Mouse (Mus musculus) forebrain, embryonic 16.5 days (tissue): ENCODE measurements around the gene Tmem245. TPM values are rescaled to one million over a fixed set of nuclear protein-coding genes. Genes with fewer than 3 reads are reported as not detected.
A peak's percentile ranks its signal among the peaks of the same experiment; 100 is the strongest.

Experiments
- ATAC-seq: fragments of 200-750 bp; cut with Nextera tagmentation; 2 replicates; pipeline ENCODE4 v1.8.0; 2017; ENCODE audit warnings: mild to moderate bottlenecking, moderate library complexity
- H3K27ac ChIP-seq: fragments of 300-500 bp; sonication (generic); 2 replicates; pipeline ENCODE4 v1.5.1; 2014; ENCODE audit warnings: low read length, control low read depth
- H3K27me3 ChIP-seq: fragments of 300-500 bp; sonication (generic); replicated peaks from 2 replicates; pipeline ENCODE4 v1.6.1; 2014; ENCODE audit warnings: low read length; ENCODE audit not compliant: control insufficient read depth, insufficient read depth
- H3K36me3 ChIP-seq: fragments of 300-500 bp; sonication (generic); 2 replicates; pipeline ENCODE4 v1.6.1; 2014; ENCODE audit not compliant: control insufficient read depth, insufficient read depth
- H3K4me1 ChIP-seq: fragments of 300-500 bp; sonication (generic); replicated peaks from 2 replicates; pipeline ENCODE4 v1.6.1; 2014; ENCODE audit warnings: low read length; ENCODE audit not compliant: control insufficient read depth, insufficient read depth
- H3K4me2 ChIP-seq: fragments of 300-500 bp; sonication (generic); 2 replicates; pipeline ENCODE4 v1.6.1; 2014; ENCODE audit warnings: mild to moderate bottlenecking, low read length, control low read depth
- H3K4me3 ChIP-seq: fragments of 300-500 bp; sonication (generic); replicated peaks from 2 replicates; pipeline ENCODE4 v1.5.1; 2014; ENCODE audit warnings: mild to moderate bottlenecking, low read length, control low read depth
- H3K9ac ChIP-seq: fragments of 300-500 bp; sonication (generic); replicated peaks from 2 replicates; pipeline ENCODE4 v1.6.1; 2014; ENCODE audit warnings: low read depth, low read length, control low read depth
- H3K9me3 ChIP-seq: fragments of 300-500 bp; sonication (generic); 2 replicates; pipeline ENCODE4 v1.6.1; 2016; ENCODE audit warnings: low read length; ENCODE audit not compliant: control insufficient read depth
- WGBS: fragments of 180-500 bp; shearing (Covaris S2); extraction: QIAGEN DNeasy Blood & Tissue Kit; methylation state at CpG from one replicate; pipeline ENCODE4 v1.1.7; 2014; 5-methylcytosine and 5-hydroxymethylcytosine counted together
- polyA plus RNA-seq: library from polyadenylated mRNA; unstranded; fragments of >200 nt; fragmentation: Nextera tagmentation; extraction: Ambion mirVana; gene quantifications from 2 replicates; pipeline ENCODE4 v1.2.1, GENCODE M21; 2015

Tmem245 gene
- polyA plus RNA-seq: 8.3 and 8.7 TPM in 2 replicates

DNA sequence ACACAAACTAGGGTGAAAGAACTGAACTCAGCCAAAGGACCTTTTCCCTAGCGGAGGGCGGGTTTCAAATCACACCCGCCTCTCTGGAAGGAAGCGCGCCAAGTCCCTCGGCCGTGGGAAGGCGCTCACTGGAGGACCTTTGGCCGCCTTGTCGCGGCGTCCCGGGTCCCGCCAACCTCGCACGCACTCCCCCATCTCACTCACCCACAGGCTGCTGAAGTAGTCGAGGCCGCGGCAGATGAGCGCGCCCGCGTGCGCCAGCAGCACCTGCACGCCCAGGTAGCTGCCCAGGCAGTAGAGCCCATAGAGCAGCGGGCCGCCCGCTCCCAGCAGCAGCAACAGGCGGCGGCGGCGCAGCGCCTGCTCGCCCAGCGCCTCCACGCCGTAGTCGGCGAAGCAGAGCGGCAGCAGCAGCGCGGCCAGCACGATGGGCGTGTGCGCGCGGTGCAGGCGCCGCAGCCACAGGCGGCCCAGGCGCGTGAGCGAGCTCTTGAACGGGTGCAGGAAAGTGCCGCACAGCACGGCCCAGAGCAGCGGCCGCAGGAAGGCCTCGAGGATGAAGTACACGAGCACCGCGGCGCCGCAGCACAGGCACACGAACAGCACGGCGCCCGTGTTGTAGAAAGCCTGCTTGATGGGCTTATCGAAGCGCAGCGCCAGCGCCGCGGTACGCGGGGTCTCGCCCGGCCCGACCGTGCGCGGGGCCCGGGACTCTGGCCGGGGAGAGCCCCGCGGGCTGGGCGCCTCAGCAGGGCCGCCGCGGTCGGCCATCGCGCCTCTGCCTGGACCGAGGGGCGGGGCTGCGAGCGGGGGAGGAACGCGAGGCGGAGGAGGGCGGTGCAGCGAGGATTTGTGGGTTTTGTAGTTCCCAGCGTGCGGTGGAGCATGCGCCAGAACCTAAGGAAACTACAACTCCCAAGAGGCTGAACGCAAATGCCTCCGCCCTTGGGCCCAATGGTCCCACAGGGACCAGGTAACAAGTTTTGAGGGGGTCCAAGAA, at the start of gene Tmem245:
Gene Tmem245, minus strand, starts transcription at position 797 of the 1,000 bp plus-strand sequence.
- no peaks in the 10 kb centered on the region for H3K36me3 ChIP-seq
- under 1% methylated on average over 106 of the region's 107 CpGs for WGBS
- no peaks in the 10 kb centered on the region for H3K27me3 ChIP-seq
- peak within 1 kb of the TSS; percentile 75 for H3K4me3 ChIP-seq
- H3K27ac ChIP-seq: peak within 1 kb of the TSS; percentile 82
- H3K4me1 ChIP-seq: peaks cover 16% of the 10 kb centered on the region
- peak within 1 kb of the TSS; percentile 71 for H3K9ac ChIP-seq
- peak within 1 kb of the TSS; percentile 92 for H3K4me2 ChIP-seq
- H3K9me3 ChIP-seq: no peaks in the 10 kb centered on the region
- peak; percentile 98 for ATAC-seq

DNA sequence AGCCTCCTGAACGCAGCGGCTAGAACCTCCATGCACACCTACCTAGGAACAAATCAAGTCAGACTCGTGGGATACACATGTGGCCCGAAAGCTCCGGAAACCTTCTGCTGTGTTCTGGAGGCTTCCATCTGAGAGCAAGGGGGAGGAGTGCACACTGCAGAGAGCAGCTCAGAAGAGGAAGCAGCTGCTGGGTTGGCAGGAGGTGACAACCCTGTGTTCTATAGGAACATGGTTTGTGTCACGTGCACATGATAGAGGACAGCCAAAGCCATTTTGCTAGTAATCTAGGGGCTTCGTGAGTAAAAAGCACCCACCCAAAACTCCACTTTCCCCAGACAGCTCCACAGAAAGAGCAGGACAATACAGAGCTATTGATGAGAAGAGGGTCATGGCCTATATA, 46.1 kb upstream of the Tmem245 start:
- no peak overlapping the region for H3K9ac ChIP-seq
- no peak overlapping the region for H3K27ac ChIP-seq
- H3K36me3 ChIP-seq: no peaks in the 10 kb centered on the region
- no peak overlapping the region for H3K4me2 ChIP-seq
- H3K27me3 ChIP-seq: no peaks in the 10 kb centered on the region
- WGBS: 87% methylated on average over 7 of the region's 7 CpGs
- H3K4me1 ChIP-seq: peaks cover 12% of the 10 kb centered on the region
- H3K9me3 ChIP-seq: no peaks in the 10 kb centered on the region
- H3K4me3 ChIP-seq: no peak overlapping the region
- no peak for ATAC-seq

DNA sequence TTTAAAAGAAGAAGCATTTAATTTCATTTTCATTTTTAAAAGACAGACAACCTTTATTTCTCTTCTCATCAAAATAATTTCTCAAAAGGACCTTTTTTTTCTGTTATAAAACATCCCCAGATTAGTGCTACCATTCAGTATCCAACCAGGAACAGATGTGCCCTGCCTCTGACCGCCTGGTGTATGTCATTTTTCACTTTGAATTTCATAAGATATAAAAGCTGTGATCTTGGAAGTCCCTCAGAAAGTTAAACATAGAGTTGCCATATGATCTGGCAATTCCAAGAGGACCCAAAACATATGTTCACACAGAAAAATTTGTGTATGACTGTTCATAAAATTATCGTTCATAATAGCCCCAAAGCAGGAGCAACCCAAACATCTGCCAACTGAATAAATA, 44.7 kb upstream of the Tmem245 start:
- H3K4me2 ChIP-seq: no peak overlapping the region
- no peak for ATAC-seq
- H3K9ac ChIP-seq: no peak overlapping the region
- H3K4me1 ChIP-seq: peaks cover 12% of the 10 kb centered on the region
- H3K27me3 ChIP-seq: no peaks in the 10 kb centered on the region
- no peak overlapping the region for H3K27ac ChIP-seq
- 67% methylated on average over 2 of the region's 2 CpGs for WGBS
- H3K9me3 ChIP-seq: no peaks in the 10 kb centered on the region
- H3K36me3 ChIP-seq: no peaks in the 10 kb centered on the region
- H3K4me3 ChIP-seq: no peak overlapping the region

DNA sequence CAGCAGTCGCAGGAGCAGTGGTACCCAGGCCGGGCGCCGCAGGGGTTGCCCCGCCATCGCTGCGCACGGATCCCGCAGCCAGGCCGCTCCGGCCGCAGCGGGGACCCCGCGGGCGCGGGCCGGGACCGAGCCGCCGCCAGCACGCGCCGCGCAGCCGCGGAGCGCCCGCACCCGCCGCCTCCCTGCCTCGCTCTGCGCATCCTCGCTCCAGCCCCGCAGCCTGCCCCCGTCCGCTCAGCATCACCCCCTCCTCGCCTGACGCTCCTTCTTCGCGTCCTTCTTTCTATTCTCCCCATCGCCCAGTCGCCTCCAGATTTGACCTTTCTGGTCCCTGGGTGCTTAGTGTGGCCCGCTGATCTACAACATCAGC, 43.0 kb upstream of the Tmem245 start, which contains the start of gene Frrs1l:
Gene Frrs1l, minus strand, starts transcription at position 177 of the 370 bp plus-strand sequence.
- H3K27ac ChIP-seq: peak within 1 kb of the TSS; percentile 82
- H3K9me3 ChIP-seq: no peaks in the 10 kb centered on the region
- H3K36me3 ChIP-seq: no peaks in the 10 kb centered on the region
- H3K4me1 ChIP-seq: peaks cover 12% of the 10 kb centered on the region
- H3K9ac ChIP-seq: peak within 1 kb of the TSS; percentile 85
- no peaks in the 10 kb centered on the region for H3K27me3 ChIP-seq
- WGBS: under 1% methylated on average over 38 of the region's 44 CpGs
- peak; percentile 92 for ATAC-seq
- H3K4me3 ChIP-seq: peak within 1 kb of the TSS; percentile 69
- peak within 1 kb of the TSS; percentile 70 for H3K4me2 ChIP-seq

DNA sequence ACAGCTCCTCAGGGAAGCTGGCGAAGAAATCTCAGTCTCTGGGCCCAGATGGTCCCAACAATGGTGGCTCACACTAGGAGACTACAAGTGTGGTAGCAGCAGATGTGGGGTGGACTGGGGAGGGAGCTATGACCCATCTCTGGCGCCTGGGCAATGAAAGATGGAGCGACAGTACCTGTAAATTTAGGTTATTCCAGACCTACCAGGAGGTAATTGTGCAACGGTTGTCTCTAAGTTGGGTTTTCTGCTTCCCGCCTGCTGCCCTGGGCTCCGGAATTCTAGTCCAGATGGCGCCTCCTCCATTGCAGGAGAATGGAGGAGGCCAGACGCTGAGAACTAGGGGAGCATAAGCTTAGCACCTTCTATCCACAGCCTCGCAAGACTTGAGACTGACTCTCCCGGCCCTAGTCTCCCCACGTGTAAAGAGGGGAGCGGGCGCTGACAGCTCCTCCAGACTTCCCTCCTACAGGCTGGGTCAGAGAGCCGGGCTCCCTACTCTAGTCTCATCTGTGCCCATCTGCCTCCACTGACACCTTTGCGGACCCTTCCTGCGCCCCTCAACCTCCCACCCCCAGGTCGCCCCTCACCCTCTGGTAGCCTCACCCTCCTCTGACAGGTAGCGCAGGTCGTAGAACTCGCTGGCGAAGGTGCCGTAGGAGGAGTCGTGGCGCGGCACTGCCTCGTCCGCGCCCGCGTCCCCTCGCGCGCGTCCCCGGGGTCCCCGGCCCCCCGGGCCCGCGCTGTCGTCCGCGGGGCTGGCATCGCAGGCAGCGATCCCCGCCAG, 42.4 kb upstream of the Tmem245 start:
- under 1% methylated on average over 45 of the region's 45 CpGs for WGBS
- peak overlapping the region; percentile 69 for H3K4me3 ChIP-seq

DNA sequence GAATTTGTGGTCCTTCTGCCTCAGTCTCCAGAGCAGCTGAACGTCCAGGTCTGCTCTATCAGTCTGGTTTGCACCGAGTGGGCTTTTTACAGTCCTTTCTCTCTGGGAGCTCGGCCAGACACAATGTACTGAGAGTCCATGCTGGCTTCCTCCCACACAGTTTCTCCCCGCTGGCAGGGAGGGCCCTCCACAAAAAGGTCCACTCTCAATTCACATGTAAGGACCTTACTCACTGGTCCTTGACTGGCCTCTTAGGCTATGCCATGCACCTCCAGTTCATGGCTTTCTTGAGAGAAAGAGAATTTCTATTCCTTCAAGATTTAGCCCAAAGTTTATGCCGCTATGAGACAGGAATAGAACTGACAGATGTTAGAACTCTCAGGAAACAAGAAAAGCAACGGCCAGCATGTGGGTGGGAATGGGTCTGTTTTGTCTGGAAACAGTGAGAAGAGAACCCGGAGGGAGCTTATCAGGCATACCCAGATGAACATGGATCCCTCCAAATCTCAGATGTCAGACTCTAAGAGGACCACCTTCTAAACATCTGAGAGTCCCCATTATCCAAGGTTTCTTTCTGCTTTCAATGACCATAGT, 18.4 kb upstream of the Tmem245 start:
- Histone ChIP-seq H3K4me2 (no peak overlapping the region), H3K36me3 (peaks cover 9% of the 10 kb centered on the region), H3K27me3 (no peaks in the 10 kb centered on the region), H3K9ac (no peak overlapping the region), H3K27ac (no peak overlapping the region), H3K9me3 (no peaks in the 10 kb centered on the region), H3K4me1 (no peaks in the 10 kb centered on the region), H3K4me3 (no peak overlapping the region)
- WGBS: 78% methylated on average over 7 of the region's 7 CpGs
- no peak for ATAC-seq

More for the DNA sequence above, 42.4 kb upstream of the Tmem245 start:
- peak; percentile 81 for ATAC-seq
- H3K27ac ChIP-seq: peak overlapping the region; percentile 82
- no peaks in the 10 kb centered on the region for H3K36me3 ChIP-seq
- H3K9ac ChIP-seq: peak overlapping the region; percentile 85
- H3K4me1 ChIP-seq: peaks cover 12% of the 10 kb centered on the region
- H3K27me3 ChIP-seq: no peaks in the 10 kb centered on the region
- peak overlapping the region; percentile 70 for H3K4me2 ChIP-seq
- H3K9me3 ChIP-seq: no peaks in the 10 kb centered on the region

DNA sequence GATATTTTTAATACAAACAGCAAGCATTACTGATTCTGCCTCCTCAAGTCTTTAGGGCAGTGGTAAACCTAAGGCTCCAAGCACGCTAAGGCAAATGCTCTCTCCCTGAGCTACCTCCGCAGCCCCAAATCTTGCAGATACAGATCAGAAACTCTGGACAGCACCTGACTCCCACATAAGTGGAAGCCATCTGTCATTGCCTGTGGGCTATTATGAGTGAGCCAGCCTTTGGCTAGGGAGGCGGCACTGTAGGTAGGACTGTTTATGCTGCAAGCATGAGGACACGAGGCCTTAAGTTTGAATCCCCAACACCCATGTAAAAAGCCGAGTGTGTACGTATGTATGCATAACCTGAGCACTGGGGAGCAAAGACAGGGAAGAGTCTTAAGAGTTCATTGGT, 16.4 kb upstream of the Tmem245 start:
- no peaks in the 10 kb centered on the region for H3K27me3 ChIP-seq
- peaks cover 9% of the 10 kb centered on the region for H3K36me3 ChIP-seq
- 92% methylated on average over 6 of the region's 6 CpGs for WGBS
- H3K4me3 ChIP-seq: no peak overlapping the region
- H3K4me1 ChIP-seq: no peaks in the 10 kb centered on the region
- H3K9ac ChIP-seq: no peak overlapping the region
- no peak overlapping the region for H3K27ac ChIP-seq
- no peak for ATAC-seq
- H3K4me2 ChIP-seq: no peak overlapping the region
- H3K9me3 ChIP-seq: no peaks in the 10 kb centered on the region

DNA sequence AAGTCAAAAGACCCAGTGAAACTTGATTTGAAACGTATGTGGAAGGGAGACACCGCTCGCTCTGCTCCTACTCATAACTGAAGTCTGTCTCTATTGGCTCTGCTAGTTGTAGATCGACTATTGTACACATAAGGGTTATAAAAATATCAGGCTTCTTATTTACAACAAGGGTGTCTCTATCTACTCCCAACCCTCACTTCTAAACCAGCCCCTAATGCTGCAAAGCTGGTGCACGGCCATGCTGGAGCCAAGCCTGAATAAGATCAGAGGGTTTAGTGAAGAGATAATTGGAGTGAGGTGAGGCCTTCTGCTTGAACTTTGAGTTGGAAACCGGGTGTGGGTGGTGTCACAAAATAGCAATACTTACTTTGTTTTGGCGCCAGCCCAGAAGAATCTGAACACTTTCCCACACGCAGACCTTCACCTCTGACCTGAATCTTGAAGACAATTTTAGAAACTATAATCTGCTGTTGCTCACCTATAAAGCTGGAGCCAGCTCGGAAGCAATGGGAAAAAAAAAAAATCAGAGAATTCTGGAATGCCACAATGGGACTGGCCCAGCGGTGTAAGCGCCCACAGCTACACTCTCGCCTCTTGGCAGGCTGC, 14.2 kb upstream of the Tmem245 start:
- Histone ChIP-seq H3K9me3 (no peaks in the 10 kb centered on the region), H3K27me3 (no peaks in the 10 kb centered on the region), H3K4me3 (no peak overlapping the region), H3K27ac (no peak overlapping the region), H3K9ac (no peak overlapping the region), H3K4me2 (no peak overlapping the region), H3K36me3 (peaks cover 2% of the 10 kb centered on the region), H3K4me1 (no peaks in the 10 kb centered on the region)
- no peak for ATAC-seq
- 80% methylated on average over 12 of the region's 12 CpGs for WGBS
